Mouse (Mus musculus): ENCODE measurements around the gene Pacsin3.

GRCm38 (mm10) chr2:91308680-91309079 is 52.9 kb downstream of the Pacsin3 start:
- TF ChIP-seq GABPA (IDR thresholded peaks at IDR 0.05; ENCODE audit: low read depth, low read length) (no peak), CTCF (IDR thresholded peaks at IDR 0.05 in 2 of 3, conservative IDR thresholded peaks at IDR 0.05 in 1 of 3; ENCODE audit: control insufficient read depth in 1 of 3, insufficient read depth in 1 of 3, low read depth in 2 of 3, low read length in 3 of 3, poor library complexity in 1 of 3, severe bottlenecking in 1 of 3) (no peak), POLR2AphosphoS2 (IDR thresholded peaks at IDR 0.05; ENCODE audit: low read length) (no peak), RCOR1 (IDR thresholded peaks at IDR 0.05; ENCODE audit: low read depth, low read length) (no peak), POLR2A (IDR thresholded peaks at IDR 0.05; ENCODE audit: control insufficient read depth in 1 of 2, insufficient read depth in 1 of 2, low read depth in 1 of 2, low read length in 2 of 2, poor library complexity in 1 of 2) (no peak), BHLHE40 (IDR thresholded peaks at IDR 0.05; ENCODE audit: borderline replicate concordance, low read depth, low read length) (no peak), MAX (IDR thresholded peaks at IDR 0.05; ENCODE audit: low read length) (no peak)
